Mouse (Mus musculus) intestine, embryonic 16.5 days (tissue): Measurements from ENCODE around the gene Pgap3. TPM values are rescaled to one million over a fixed set of nuclear protein-coding genes. Genes with fewer than 3 reads are reported as not detected.

Experiments used
- ATAC-seq: fragments of 200-750 bp; cut with Nextera tagmentation; 2 replicates; pipeline ENCODE4 v1.8.0; 2017; ENCODE audit warnings: moderate TSS enrichment, moderate library complexity
- H3K27ac ChIP-seq: fragments of 300-500 bp; sonication (generic); 2 replicates; pipeline ENCODE4 v1.5.1; 2014; ENCODE audit warnings: mild to moderate bottlenecking, low read length
- H3K27me3 ChIP-seq: fragments of 300-500 bp; sonication (generic); replicated peaks from 2 replicates; pipeline ENCODE4 v1.6.1; 2014; ENCODE audit warnings: low read length, control low read depth, mixed read lengths; ENCODE audit not compliant: control insufficient read depth, insufficient read depth
- H3K36me3 ChIP-seq: fragments of 300-500 bp; sonication (generic); 2 replicates; pipeline ENCODE4 v1.6.1; 2014; ENCODE audit warnings: low read length, control low read depth; ENCODE audit not compliant: control insufficient read depth, insufficient read depth
- H3K4me1 ChIP-seq: fragments of 300-500 bp; sonication (generic); 2 replicates; pipeline ENCODE4 v1.6.1; 2014; ENCODE audit warnings: low read length, control low read depth, mixed read lengths; ENCODE audit not compliant: control insufficient read depth, insufficient read depth
- H3K4me2 ChIP-seq: fragments of 300-500 bp; sonication (generic); 2 replicates; pipeline ENCODE4 v1.6.1; 2014; ENCODE audit warnings: low read depth, low read length, control low read depth
- H3K4me3 ChIP-seq: fragments of 300-500 bp; sonication (generic); 2 replicates; pipeline ENCODE4 v1.5.1; 2014; ENCODE audit warnings: mild to moderate bottlenecking, low read length
- H3K9ac ChIP-seq: fragments of 300-500 bp; sonication (generic); 2 replicates; pipeline ENCODE4 v1.6.1; 2014; ENCODE audit warnings: low read depth, low read length
- H3K9me3 ChIP-seq: fragments of 300-500 bp; sonication (generic); 2 replicates; pipeline ENCODE4 v1.6.1; 2016; ENCODE audit warnings: low read length, control low read depth; ENCODE audit not compliant: control insufficient read depth
- WGBS: fragments of 180-500 bp; shearing (Covaris S2); extraction: QIAGEN DNeasy Blood & Tissue Kit; methylation state at CpG from one replicate; pipeline ENCODE4 v1.1.7; 2014; 5-methylcytosine and 5-hydroxymethylcytosine counted together
- polyA plus RNA-seq: library from polyadenylated mRNA; unstranded; fragments of >200 nt; fragmentation: Nextera tagmentation; extraction: Ambion mirVana; gene quantifications from 2 replicates; pipeline ENCODE4 v1.2.1, GENCODE M21; 2015

The Pgap3 gene
- polyA plus RNA-seq, 1 experiment from 2014 or later: 19.5 TPM

GRCm38 (mm10) chr11:98395041-98395440 lies 5.2 kb downstream of the Pgap3 start:
- no peaks in the 10 kb centered on the region for H3K27me3 ChIP-seq
- H3K9me3 ChIP-seq: no peaks in the 10 kb centered on the region
- H3K4me2 ChIP-seq: no peak overlapping the region
- H3K9ac ChIP-seq: 0 out of 2 replicates have a peak overlapping the region, but pooled peaks have one; percentile 29
- no peak overlapping the region for H3K4me3 ChIP-seq
- no peaks in the 10 kb centered on the region for H3K36me3 ChIP-seq
- peak overlapping the region; percentile 92 for H3K27ac ChIP-seq
- ATAC-seq: peak; percentile 90
- H3K4me1 ChIP-seq: peaks cover 41% of the 10 kb centered on the region
- 38% methylated on average over 4 of the region's 4 CpGs for WGBS

DNA sequence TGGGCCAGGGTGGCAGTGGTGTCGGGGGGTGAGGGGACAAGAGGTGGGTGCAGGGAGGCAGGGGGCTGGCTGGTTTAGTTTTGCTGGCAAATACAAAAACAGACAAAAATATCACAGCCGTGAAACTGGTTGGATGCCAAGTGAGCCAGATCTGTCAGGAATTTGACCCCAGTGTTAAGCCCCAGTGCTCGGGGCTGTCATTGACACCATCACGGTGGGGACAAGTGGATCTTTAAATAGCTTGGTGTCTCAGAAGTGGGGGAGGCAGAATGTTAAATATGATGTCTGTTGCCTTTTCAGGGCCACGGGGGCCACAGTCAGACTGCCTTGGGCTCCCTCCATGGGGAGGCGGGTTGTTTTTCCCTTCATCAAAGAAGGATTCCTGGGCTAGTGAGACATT lies 6.0 kb downstream of the Pgap3 start:
- Histone ChIP-seq H3K4me1 (peaks cover 36% of the 10 kb centered on the region), H3K4me3 (no peak overlapping the region), H3K9ac (no peak overlapping the region; the same call in 1 of the 2 replicates), H3K36me3 (no peaks in the 10 kb centered on the region), H3K27ac (peak overlapping the region; percentile 92), H3K27me3 (no peaks in the 10 kb centered on the region), H3K9me3 (no peaks in the 10 kb centered on the region), H3K4me2 (no peak overlapping the region)
- no peak for ATAC-seq
- 45% methylated on average over 6 of the region's 6 CpGs for WGBS

DNA sequence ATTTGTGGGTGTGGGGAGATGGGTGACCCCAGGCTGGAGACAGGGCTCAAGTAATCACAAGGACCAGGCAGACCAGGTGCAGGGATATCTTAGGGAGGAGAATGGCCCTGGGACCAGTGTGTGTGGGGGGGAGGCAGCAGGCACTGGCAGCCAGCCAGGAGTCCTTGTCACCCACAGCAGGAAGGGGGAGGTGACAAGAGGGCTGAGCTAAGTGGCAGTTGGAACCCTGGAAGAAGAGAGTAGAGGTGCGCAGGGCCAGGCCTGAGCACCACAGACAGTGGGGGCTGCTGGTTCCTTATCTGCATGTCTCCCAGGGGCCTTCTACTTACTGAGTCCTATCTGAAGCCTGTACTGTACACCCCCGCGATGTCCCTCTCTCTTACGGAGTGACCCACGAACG lies 7.0 kb downstream of the Pgap3 start:
- WGBS: 66% methylated on average over 6 of the region's 6 CpGs
- no peak overlapping the region for H3K4me3 ChIP-seq
- peaks cover 37% of the 10 kb centered on the region for H3K4me1 ChIP-seq
- no peaks in the 10 kb centered on the region for H3K36me3 ChIP-seq
- H3K9ac ChIP-seq: peak overlapping the region; percentile 50; the same call in 1 of the 2 replicates
- no peaks in the 10 kb centered on the region for H3K27me3 ChIP-seq
- peak overlapping the region; percentile 92 for H3K27ac ChIP-seq
- peak; percentile 45 for ATAC-seq
- no peaks in the 10 kb centered on the region for H3K9me3 ChIP-seq
- peak overlapping the region; percentile 27; the same call in 1 of the 2 replicates for H3K4me2 ChIP-seq

DNA sequence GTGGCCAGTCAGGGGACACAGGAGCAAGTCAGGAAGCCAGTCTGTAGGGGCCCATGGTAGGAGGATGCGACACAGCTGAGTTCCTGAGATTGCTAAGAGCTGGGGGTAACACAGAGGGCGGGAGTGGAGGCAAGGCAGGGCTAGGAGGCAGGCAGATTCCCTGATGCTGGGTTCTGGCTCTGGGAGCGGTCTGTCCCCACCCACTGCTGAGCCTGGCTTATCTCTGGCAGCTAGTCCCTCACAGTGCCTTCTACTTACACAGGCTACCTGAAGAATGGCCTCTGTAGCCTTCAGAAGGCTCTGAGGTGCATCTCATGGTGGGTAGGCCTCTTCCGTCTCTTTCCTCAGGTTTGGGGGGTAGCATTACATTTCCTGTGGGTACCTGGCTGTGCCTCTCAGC lies 7.6 kb downstream of the Pgap3 start:
- Histone ChIP-seq H3K27ac (peak overlapping the region; percentile 85), H3K9ac (peak overlapping the region; percentile 50; the same call in 1 of the 2 replicates), H3K9me3 (no peaks in the 10 kb centered on the region), H3K4me2 (peak overlapping the region; percentile 27; the same call in 1 of the 2 replicates), H3K4me1 (peaks cover 37% of the 10 kb centered on the region), H3K36me3 (no peaks in the 10 kb centered on the region), H3K4me3 (no peak overlapping the region), H3K27me3 (peaks cover 2% of the 10 kb centered on the region; the same call in 1 of the 2 replicates)
- 30% methylated on average over 4 of the region's 4 CpGs for WGBS
- peak; percentile 43 for ATAC-seq

- 13% methylated on average over 6 of the region's 8 CpGs for WGBS
- peaks cover 37% of the 10 kb centered on the region for H3K4me1 ChIP-seq
- peaks cover 6% of the 10 kb centered on the region; the same call in 1 of the 2 replicates for H3K27me3 ChIP-seq
- H3K4me3 ChIP-seq: no peak overlapping the region
- H3K4me2 ChIP-seq: no peak overlapping the region
- peak overlapping the region; percentile 50; the same call in 1 of the 2 replicates for H3K9ac ChIP-seq
- H3K27ac ChIP-seq: peak overlapping the region; percentile 85
- ATAC-seq: no peak
- H3K36me3 ChIP-seq: no peaks in the 10 kb centered on the region
- no peaks in the 10 kb centered on the region for H3K9me3 ChIP-seq
Measured at GRCm38 (mm10) chr11:98392034-98392433, 8.3 kb downstream of the Pgap3 start.

GRCm38 (mm10) chr11:98390141-98390540 lies 10.1 kb downstream of the Pgap3 start:
- WGBS: 68% methylated on average over 12 of the region's 12 CpGs

GRCm38 (mm10) chr11:98389221-98389780 lies 11.0 kb downstream of the Pgap3 start:
- no peak for ATAC-seq
- no peak overlapping the region for H3K4me2 ChIP-seq
- H3K9me3 ChIP-seq: no peaks in the 10 kb centered on the region
- no peak overlapping the region for H3K9ac ChIP-seq
- H3K4me3 ChIP-seq: no peak overlapping the region
- peaks cover 17% of the 10 kb centered on the region for H3K27me3 ChIP-seq
- H3K27ac ChIP-seq: no peak overlapping the region
- peaks cover 34% of the 10 kb centered on the region for H3K4me1 ChIP-seq
- H3K36me3 ChIP-seq: no peaks in the 10 kb centered on the region
- WGBS: 28% methylated on average over 9 of the region's 9 CpGs

More at GRCm38 (mm10) chr11:98390141-98390540, 10.1 kb downstream of the Pgap3 start:
- H3K9ac ChIP-seq: no peak overlapping the region
- no peak for ATAC-seq
- no peak overlapping the region for H3K27ac ChIP-seq
- peaks cover 14% of the 10 kb centered on the region for H3K27me3 ChIP-seq
- H3K4me1 ChIP-seq: peaks cover 37% of the 10 kb centered on the region
- H3K9me3 ChIP-seq: no peaks in the 10 kb centered on the region
- no peak overlapping the region for H3K4me3 ChIP-seq
- H3K4me2 ChIP-seq: no peak overlapping the region
- no peaks in the 10 kb centered on the region for H3K36me3 ChIP-seq

- H3K4me3 ChIP-seq: no peak overlapping the region
- no peaks in the 10 kb centered on the region for H3K9me3 ChIP-seq
- ATAC-seq: no peak
- H3K4me2 ChIP-seq: no peak overlapping the region
- H3K36me3 ChIP-seq: no peaks in the 10 kb centered on the region
- H3K27ac ChIP-seq: no peak overlapping the region
- peaks cover 17% of the 10 kb centered on the region for H3K27me3 ChIP-seq
- 75% methylated on average over 10 of the region's 10 CpGs for WGBS
- peaks cover 24% of the 10 kb centered on the region for H3K4me1 ChIP-seq
- no peak overlapping the region for H3K9ac ChIP-seq
Measured at GRCm38 (mm10) chr11:98388282-98388681, 12.0 kb downstream of the Pgap3 start.

- H3K9ac ChIP-seq: no peak overlapping the region
- no peaks in the 10 kb centered on the region for H3K9me3 ChIP-seq
- H3K27me3 ChIP-seq: peaks cover 17% of the 10 kb centered on the region
- no peak overlapping the region for H3K4me2 ChIP-seq
- WGBS: 55% methylated on average over 14 of the region's 14 CpGs
- H3K36me3 ChIP-seq: no peaks in the 10 kb centered on the region
- no peak overlapping the region for H3K4me3 ChIP-seq
- no peak for ATAC-seq
- H3K27ac ChIP-seq: no peak overlapping the region
- H3K4me1 ChIP-seq: peaks cover 12% of the 10 kb centered on the region
Measured at GRCm38 (mm10) chr11:98387056-98387577, 13.2 kb downstream of the Pgap3 start.
